ENCODE assay signal across 19 mouse cellular contexts in the genomic region with DNA sequence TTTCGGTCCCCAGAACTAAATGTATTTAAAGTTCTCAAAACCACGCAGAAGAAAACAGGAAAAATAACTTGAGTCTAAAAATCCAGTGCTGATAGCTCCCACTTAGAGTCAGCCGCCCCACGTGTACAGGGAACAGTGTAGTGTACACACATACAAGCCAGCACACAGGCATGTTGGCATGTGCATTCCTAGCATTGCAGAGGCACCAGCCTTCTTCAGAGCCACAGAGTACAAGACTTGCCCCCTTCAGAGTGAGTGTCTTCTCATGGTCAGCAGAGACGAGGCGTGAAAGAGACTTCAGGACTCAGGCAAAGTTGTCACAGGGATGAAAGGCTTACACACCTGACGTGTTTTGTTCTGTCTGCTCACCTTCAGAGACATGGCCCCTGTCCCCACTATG.
DNase-seq lines count a peak whose midpoint lies in the region; ATAC-seq lines count a peak whose summit lies in the region.
"Had no signal": no experiment of that assay in that cellular context is flagged by ENCODE, and none has a peak within 500 bp of the region (broad histone marks: within the 10 kb centered on the region; RNA-seq: fewer than 3 reads in every experiment).

No protein-coding gene starts in this region.

- no peaks in the 10 kb centered on the region for H3K27me3 ChIP-seq in heart, embryonic 10.5 days (ENCODE audit: insufficient read depth, poor library complexity, severe bottlenecking)
- H3K27me3 ChIP-seq in kidney, embryonic 16.5 days (ENCODE audit: insufficient read depth, low read length) = no peaks in the 10 kb centered on the region
- H3K27me3 ChIP-seq: CH12.LX, Patski had no signal

- no peak overlapping the region for H3K27ac ChIP-seq in heart, embryonic 10.5 days
- no peak overlapping the region for H3K27ac ChIP-seq in kidney, embryonic 16.5 days (ENCODE audit: low read length)

- no peaks in the 10 kb centered on the region for H3K9me3 ChIP-seq in heart, embryonic 10.5 days
- H3K9me3 ChIP-seq in kidney, embryonic 16.5 days (ENCODE audit: low read length) = no peaks in the 10 kb centered on the region

- H3K4me2 ChIP-seq in kidney, embryonic 16.5 days (replicated peaks; ENCODE audit: low read depth, low read length) = no peak overlapping the region

- 69% methylated on average over 7 of the region's 7 CpGs for WGBS in heart, embryonic 10.5 days
- WGBS in kidney, embryonic 16.5 days = 88% methylated on average over 7 of the region's 7 CpGs

- peak; percentile 63; the same call in 1 of the 2 replicates for ATAC-seq in kidney, embryonic 16.5 days (ENCODE audit: low FRiP score, low TSS enrichment)
- ATAC-seq: activated CD4-positive, CD25-positive, alpha-beta regulatory T cell, adult 4 months; CD4-positive, CD25-positive, alpha-beta regulatory T cell, adult 4 months; Patski had no signal

- H3K4me3 ChIP-seq in heart, embryonic 10.5 days = no peak overlapping the region
- no peak overlapping the region for H3K4me3 ChIP-seq in kidney, embryonic 16.5 days (ENCODE audit: low read length)

- peak; percentile 74 for DNase-seq in heart, embryonic 10.5 days (ENCODE audit: low spot score)
- no peak for DNase-seq in heart, adult 9 months (ENCODE audit: low spot score in 2 of 2)
- no peak for DNase-seq in kidney, postnatal 36 days
- DNase-seq: adrenal gland, adult 2 months; adrenal gland, adult 8-10 months; adrenal gland, postnatal 10 days; adrenal gland, postnatal 14 days; adrenal gland, postnatal 25 days; adrenal gland, postnatal 36 days; B cell, adult 2 months; cerebellum, adult 11 months; cerebellum, adult 11-12 months; cerebellum, adult 18-20 months had no signal

- H3K9ac ChIP-seq in kidney, embryonic 16.5 days (replicated peaks; ENCODE audit: low read length) = no peak overlapping the region

- H3K4me1 ChIP-seq in heart, embryonic 10.5 days = no peaks in the 10 kb centered on the region
- peaks cover 7% of the 10 kb centered on the region; the same call in 1 of the 2 replicates for H3K4me1 ChIP-seq in kidney, embryonic 16.5 days (ENCODE audit: insufficient read depth, low read length)

- no peaks in the 10 kb centered on the region for H3K36me3 ChIP-seq in heart, embryonic 10.5 days
- H3K36me3 ChIP-seq in kidney, embryonic 16.5 days (ENCODE audit: insufficient read depth, low read length) = no peaks in the 10 kb centered on the region
- H3K36me3 ChIP-seq: G1E had no signal
